Mouse (Mus musculus) MEL (cell line): ENCODE data around the gene Jmjd1c. TPM values are rescaled to one million over a fixed set of nuclear protein-coding genes. Genes with fewer than 3 reads are reported as not detected.
A peak's percentile ranks its signal among the peaks of the same experiment; 100 is the strongest.

Source experiments
- DNase-seq: peaks from one replicate; pipeline ENCODE4 v3.0.0; 2011; ENCODE audit warnings: low read depth, low spot score
- H3K27ac ChIP-seq: 2 replicates; pipeline ENCODE4 v1.5.1; 2012; ENCODE audit warnings: low read depth, mild to moderate bottlenecking, control low read depth, low read length, moderate library complexity; ENCODE audit not compliant: control insufficient read depth
- H3K27me3 ChIP-seq, 2 experiments: fragments of 150-350 bp in 1 of 2; sonication (generic) in 1 of 2; 2 replicates each; pipeline ENCODE4 v1.6.1; 2012; ENCODE audit warnings: low read length in 2 of 2, mild to moderate bottlenecking in 2 of 2, improper control_type of control experiment in 1 of 2, moderate library complexity in 1 of 2; ENCODE audit not compliant: insufficient read depth in 2 of 2, control insufficient read depth in 1 of 2
- H3K36me3 ChIP-seq, 2 experiments: 2 replicates each; pipeline ENCODE4 v1.6.1; 2012 to 2014; ENCODE audit warnings: low read length in 2 of 2, improper control_type of control experiment in 1 of 2, inconsistent platforms in 1 of 2, mild to moderate bottlenecking in 1 of 2; ENCODE audit not compliant: insufficient read depth in 2 of 2, control insufficient read depth in 1 of 2
- H3K4me1 ChIP-seq, 2 experiments: fragments of 150-350 bp in 1 of 2; sonication (generic) in 1 of 2; 2 replicates each; pipeline ENCODE4 v1.6.1; 2012; ENCODE audit warnings: low read length in 2 of 2, improper control_type of control experiment in 1 of 2, mild to moderate bottlenecking in 1 of 2; ENCODE audit not compliant: insufficient read depth in 2 of 2, control insufficient read depth in 1 of 2
- H3K4me3 ChIP-seq, 2 experiments: fragments of 150-350 bp in 1 of 2; sonication (generic) in 1 of 2; 2 replicates each; pipeline ENCODE4 v1.5.1; 2012; ENCODE audit warnings: low read depth in 2 of 2, low read length in 2 of 2, mild to moderate bottlenecking in 2 of 2, moderate library complexity in 2 of 2, control low read depth in 1 of 2, improper control_type of control experiment in 1 of 2; ENCODE audit not compliant: control insufficient read depth in 1 of 2, insufficient read depth in 1 of 2
- H3K79me2 ChIP-seq: 2 replicates; pipeline ENCODE4 v1.6.1; 2012; ENCODE audit warnings: mild to moderate bottlenecking, low read length, moderate library complexity; ENCODE audit not compliant: control insufficient read depth, poor library complexity, insufficient read depth
- H3K9ac ChIP-seq: 2 replicates; pipeline ENCODE4 v1.6.1; 2012; ENCODE audit warnings: low read depth, mild to moderate bottlenecking, control low read depth, low read length, moderate library complexity; ENCODE audit not compliant: control insufficient read depth, poor library complexity, severe bottlenecking
- H3K9me3 ChIP-seq: fragments of 150-350 bp; sonication (generic); replicated peaks from 2 replicates; pipeline ENCODE4 v1.6.1; 2012; ENCODE audit warnings: mild to moderate bottlenecking, low read length, improper control_type of control experiment, moderate library complexity; ENCODE audit not compliant: insufficient read depth
- CHD1 ChIP-seq: IDR thresholded peaks from 2 replicates; pipeline ENCODE4 v1.6.1; 2012; ENCODE audit warnings: low read depth, mild to moderate bottlenecking, inconsistent platforms, low read length, improper control_type of control experiment
- CHD2 ChIP-seq: IDR thresholded peaks from 2 replicates; pipeline ENCODE4 v1.6.1; 2011; ENCODE audit warnings: low read length, improper control_type of control experiment
- E2F4 ChIP-seq: IDR thresholded peaks from 2 replicates; pipeline ENCODE4 v1.6.1; 2011; ENCODE audit warnings: low read depth, low read length, improper control_type of control experiment, borderline replicate concordance
- ELF1 ChIP-seq: IDR thresholded peaks from 2 replicates; pipeline ENCODE4 v1.6.1; 2014; ENCODE audit warnings: low read depth, mild to moderate bottlenecking, inconsistent platforms, low read length, improper control_type of control experiment, moderate library complexity
- EP300 ChIP-seq, 2 experiments: IDR thresholded peaks; 2 replicates each; pipeline ENCODE4 v1.6.1; 2011; ENCODE audit warnings: improper control_type of control experiment in 2 of 2, low read length in 2 of 2, low read depth in 1 of 2, mild to moderate bottlenecking in 1 of 2
- ETS1 ChIP-seq: IDR thresholded peaks from 2 replicates; pipeline ENCODE4 v1.6.1; 2012; ENCODE audit warnings: low read depth, mild to moderate bottlenecking, inconsistent platforms, low read length, improper control_type of control experiment, moderate library complexity
- GATA1 ChIP-seq: IDR thresholded peaks from 2 replicates; pipeline ENCODE4 v1.6.1; 2011; ENCODE audit warnings: low read depth, low read length, improper control_type of control experiment
- HCFC1 ChIP-seq: IDR thresholded peaks from 2 replicates; pipeline ENCODE4 v1.6.1; 2012; ENCODE audit warnings: low read depth, mild to moderate bottlenecking, inconsistent platforms, low read length, improper control_type of control experiment, moderate library complexity
- MAX ChIP-seq: IDR thresholded peaks from 2 replicates; pipeline ENCODE4 v1.6.1; 2011; ENCODE audit warnings: low read length, improper control_type of control experiment
- MEF2A ChIP-seq: IDR thresholded peaks from 2 replicates; pipeline ENCODE4 v1.6.1; 2014; ENCODE audit warnings: low read depth, mild to moderate bottlenecking, inconsistent platforms, low read length, improper control_type of control experiment; ENCODE audit not compliant: poor library complexity, insufficient replicate concordance, severe bottlenecking; ENCODE audit errors: extremely low read depth
- MXI1 ChIP-seq: IDR thresholded peaks from 2 replicates; pipeline ENCODE4 v1.6.1; 2011; ENCODE audit warnings: mild to moderate bottlenecking, low read depth, low read length, improper control_type of control experiment
- MYB ChIP-seq: IDR thresholded peaks from 2 replicates; pipeline ENCODE4 v1.6.1; 2011; ENCODE audit warnings: mild to moderate bottlenecking, low read depth, low read length, improper control_type of control experiment
- MYC ChIP-seq: IDR thresholded peaks from 2 replicates; pipeline ENCODE4 v1.6.1; 2011; ENCODE audit warnings: low read depth, mild to moderate bottlenecking, low read length, improper control_type of control experiment, moderate library complexity
- NRF1 ChIP-seq: IDR thresholded peaks from 2 replicates; pipeline ENCODE4 v1.6.1; 2014; ENCODE audit warnings: low read depth, mild to moderate bottlenecking, inconsistent platforms, low read length, improper control_type of control experiment, moderate library complexity; ENCODE audit not compliant: poor library complexity, insufficient read depth, severe bottlenecking
- POLR2A ChIP-seq, 2 experiments: IDR thresholded peaks; 2 replicates each; pipeline ENCODE4 v1.6.1; 2011 to 2012; ENCODE audit warnings: low read length in 2 of 2, mild to moderate bottlenecking in 2 of 2, control low read depth in 1 of 2, improper control_type of control experiment in 1 of 2, low read depth in 1 of 2, moderate library complexity in 1 of 2; ENCODE audit not compliant: control insufficient read depth in 1 of 2, insufficient read depth in 1 of 2, poor library complexity in 1 of 2
- POLR2AphosphoS2 ChIP-seq: IDR thresholded peaks from 2 replicates; pipeline ENCODE4 v1.6.1; 2011; ENCODE audit warnings: low read length, improper control_type of control experiment
- POLR2AphosphoS5 ChIP-seq: IDR thresholded peaks from 2 replicates; pipeline ENCODE4 v1.6.1; 2012; ENCODE audit warnings: low read depth, borderline replicate concordance, mild to moderate bottlenecking, inconsistent platforms, low read length, moderate library complexity, mixed read lengths
- RCOR1 ChIP-seq: IDR thresholded peaks from 2 replicates; pipeline ENCODE4 v1.6.1; 2012; ENCODE audit warnings: low read depth, mild to moderate bottlenecking, inconsistent platforms, low read length, improper control_type of control experiment
- SIN3A ChIP-seq: IDR thresholded peaks from 2 replicates; pipeline ENCODE4 v1.6.1; 2012; ENCODE audit warnings: low read length, improper control_type of control experiment, inconsistent platforms
- TAL1 ChIP-seq: IDR thresholded peaks from 2 replicates; pipeline ENCODE4 v1.6.1; 2012; ENCODE audit warnings: mild to moderate bottlenecking, inconsistent platforms, low read length, moderate library complexity, mixed read lengths
- TBP ChIP-seq: IDR thresholded peaks from 2 replicates; pipeline ENCODE4 v1.8.0; 2011; ENCODE audit warnings: low read depth, low read length, improper control_type of control experiment
- UBTF ChIP-seq: IDR thresholded peaks from 2 replicates; pipeline ENCODE4 v1.6.1; 2012; ENCODE audit warnings: low read depth, mild to moderate bottlenecking, inconsistent platforms, low read length, improper control_type of control experiment, moderate library complexity, borderline replicate concordance; ENCODE audit not compliant: insufficient read depth
- USF1 ChIP-seq: IDR thresholded peaks from 2 replicates; pipeline ENCODE4 v1.6.1; 2014; ENCODE audit warnings: low read depth, mild to moderate bottlenecking, inconsistent platforms, low read length, improper control_type of control experiment, moderate library complexity
- USF2 ChIP-seq, 2 experiments: IDR thresholded peaks; 2 replicates each; pipeline ENCODE4 v1.6.1; 2011 to 2012; ENCODE audit warnings: improper control_type of control experiment in 2 of 2, low read length in 2 of 2, borderline replicate concordance in 1 of 2, inconsistent platforms in 1 of 2, low read depth in 1 of 2, mild to moderate bottlenecking in 1 of 2; ENCODE audit not compliant: insufficient read depth in 1 of 2
- ZKSCAN1 ChIP-seq: IDR thresholded peaks from 2 replicates; pipeline ENCODE4 v1.6.1; 2012; ENCODE audit warnings: low read depth, mild to moderate bottlenecking, inconsistent platforms, low read length, improper control_type of control experiment, moderate library complexity
- ZMIZ1 ChIP-seq: IDR thresholded peaks from 2 replicates; pipeline ENCODE4 v1.6.1; 2012; ENCODE audit warnings: low read depth, mild to moderate bottlenecking, inconsistent platforms, low read length, improper control_type of control experiment, moderate library complexity
- ZNF384 ChIP-seq: IDR thresholded peaks from 2 replicates; pipeline ENCODE4 v1.6.1; 2012; ENCODE audit warnings: low read depth, mild to moderate bottlenecking, inconsistent platforms, low read length, improper control_type of control experiment
- polyA plus RNA-seq, 2 experiments: library from polyadenylated mRNA; stranded (reverse) in 1 of 2; unstranded in 1 of 2; fragments of >175 nt in 1 of 2; fragments of >200 nt in 1 of 2; gene quantifications; 2 replicates each; pipeline versions ENCODE4 v1.2.1 to v1.2.4; 2012; ENCODE audit warnings: low replicate concordance in 2 of 2, low read depth in 1 of 2; ENCODE audit not compliant: insufficient read length in 2 of 2, insufficient read depth in 1 of 2, missing spikeins in 1 of 2
- total RNA-seq: library from RNA; depleted of rRNA; stranded (reverse); fragments of 300-350 nt; gene quantifications from 2 replicates; pipeline ENCODE4 v1.2.3, GENCODE M21; 2012

The Jmjd1c gene
- total and polyA plus RNA-seq, 3 experiments = 10.6 to 62.3 (median 15.2) TPM

DNA sequence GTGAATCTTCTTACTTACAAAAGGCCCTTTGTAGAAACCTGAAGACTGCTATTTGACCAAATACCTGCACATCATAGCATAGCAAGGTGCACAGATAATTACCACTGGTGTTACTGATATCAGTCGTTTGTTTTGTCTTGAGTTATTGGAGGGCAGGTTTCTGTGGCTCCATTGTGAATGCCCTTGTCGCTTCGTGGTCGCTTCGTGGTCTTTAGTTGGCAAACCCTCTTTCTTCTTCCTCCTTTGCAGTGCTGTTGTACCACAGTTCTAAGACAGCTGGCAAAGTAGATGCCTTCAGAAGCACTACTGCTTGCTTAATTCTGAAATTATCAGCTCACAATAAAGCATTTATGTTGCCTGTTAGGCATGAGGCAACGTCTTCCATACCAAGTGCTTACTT is 106.5 kb downstream of the Jmjd1c start:
- Histone ChIP-seq H3K9me3 (no peaks in the 10 kb centered on the region), H3K36me3 (peaks cover under 1 to 64% of the 10 kb centered on the region in 2 experiments; a peak in 3 of 4 replicates), H3K27ac (no peak overlapping the region), H3K79me2 (peaks cover 44% of the 10 kb centered on the region), H3K4me1 (peaks cover 29 to 43% of the 10 kb centered on the region in 2 experiments), H3K9ac (no peak overlapping the region), H3K4me3 (no peak overlapping the region), H3K27me3 (no peaks in the 10 kb centered on the region)
- TF ChIP-seq RCOR1 = peak; percentile 59
- TF ChIP-seq TAL1 = peak; percentile 47; the same call in 1 of the 2 replicates
- TF ChIP-seq SIN3A = peak; percentile 59; the same call in 1 of the 2 replicates
- TF ChIP-seq UBTF = no peak
- peak; percentile 32; the same call in 1 of the 2 replicates for TF ChIP-seq GATA1
- 0 out of 2 replicates have a peak, but pooled peaks have one; percentile 29 for TF ChIP-seq MXI1
- peak; percentile 54 to 57 for TF ChIP-seq EP300 (IDR thresholded peaks at IDR 0.05; ENCODE audit: low read depth in 1 of 2, low read length in 2 of 2)
- TF ChIP-seq HCFC1 = no peak
- no peak for TF ChIP-seq POLR2AphosphoS5
- peak; percentile 67 for TF ChIP-seq ETS1
- TF ChIP-seq MYB = no peak
- DNase-seq = peak; percentile 76

DNA sequence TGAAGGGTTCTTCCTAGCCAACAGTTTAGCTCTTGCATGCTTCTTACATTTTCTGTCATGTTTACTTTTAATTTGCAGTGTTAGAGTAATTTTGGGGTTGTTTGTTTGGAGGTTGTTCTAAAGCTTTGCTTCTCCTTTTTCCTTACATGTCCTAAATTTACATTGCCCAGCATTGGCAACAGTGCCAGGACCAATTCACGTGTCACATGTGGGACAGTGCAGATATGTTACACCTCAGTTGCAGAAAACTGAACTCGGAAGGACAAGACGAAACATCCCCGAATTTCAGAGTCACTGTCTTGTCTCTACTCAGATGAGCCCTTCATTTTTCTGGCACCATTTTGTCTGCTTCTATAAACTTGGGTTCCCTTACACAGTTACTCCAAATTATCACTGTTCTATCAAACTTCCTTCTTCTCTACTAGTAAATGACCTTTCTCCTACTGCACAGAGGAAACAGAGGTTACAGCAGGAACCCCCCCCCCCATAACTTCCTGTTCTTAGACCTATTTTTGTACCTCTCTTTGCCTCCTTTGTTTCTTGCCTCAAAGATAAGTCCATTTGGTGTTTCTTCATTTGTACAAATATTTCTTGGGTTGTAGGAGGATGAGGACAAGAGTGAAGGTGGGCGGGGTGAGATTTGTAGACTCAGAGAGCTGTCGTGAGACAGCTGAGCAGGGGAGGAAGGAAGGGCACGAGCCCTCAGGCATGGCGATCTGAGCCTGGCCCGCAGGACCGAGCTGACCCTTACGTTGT is 108.9 kb downstream of the Jmjd1c start:
- Histone ChIP-seq H3K27me3 (no peaks in the 10 kb centered on the region), H3K79me2 (peaks cover 47% of the 10 kb centered on the region), H3K4me1 (peaks cover 29 to 36% of the 10 kb centered on the region in 2 experiments), H3K9me3 (no peaks in the 10 kb centered on the region), H3K9ac (peak overlapping the region; percentile 47), H3K36me3 (peaks cover 0 to 59% of the 10 kb centered on the region in 2 experiments; a peak in 3 of 4 replicates), H3K27ac (peak overlapping the region; percentile 89), H3K4me3 (peak overlapping the region; percentile 32 to 49)
- peak; percentile 88 for DNase-seq
- TF ChIP-seq UBTF (no peak), SIN3A (peak; percentile 79), ZNF384 (no peak), MXI1 (peak; percentile 61), MAX (no peak), NRF1 (no peak), ZKSCAN1 (no peak), POLR2AphosphoS5 (no peak), HCFC1 (peak; percentile 54), USF2 (IDR thresholded peaks at IDR 0.05; ENCODE audit: borderline replicate concordance in 1 of 2, insufficient read depth in 1 of 2, low read depth in 1 of 2, low read length in 2 of 2) (no peak), TAL1 (peak; percentile 7; the same call in 1 of the 2 replicates), POLR2AphosphoS2 (no peak), E2F4 (no peak), ZMIZ1 (no peak), EP300 (IDR thresholded peaks at IDR 0.05; ENCODE audit: low read depth in 1 of 2, low read length in 2 of 2) (peak; percentile 67 to 82), MYB (no peak), ETS1 (peak; percentile 93), USF1 (no peak), MEF2A (peak; percentile 98), MYC (peak; percentile 29; the same call in 1 of the 2 replicates), ELF1 (peak; percentile 55), TBP (no peak; the same call in 1 of the 2 replicates), POLR2A (IDR thresholded peaks at IDR 0.05; ENCODE audit: control insufficient read depth in 1 of 2, insufficient read depth in 1 of 2, low read depth in 1 of 2, low read length in 2 of 2, poor library complexity in 1 of 2) (no peak), RCOR1 (peak; percentile 76), CHD1 (peak; percentile 67; the same call in 1 of the 2 replicates), CHD2 (no peak)
